ENCODE assay signal across 20 mouse cellular contexts in genomic region chr2:11265455-11265854, GRCm38 (mm10).
DNase-seq lines count a peak whose midpoint lies in the region; ATAC-seq and TF ChIP-seq lines count a peak whose summit lies in the region.
"Had no signal": no experiment of that assay in that cellular context is flagged by ENCODE, and none has a peak within 500 bp of the region (broad histone marks: within the 10 kb centered on the region; RNA-seq: fewer than 3 reads in every experiment).

No protein-coding gene starts in this region.

- H3K4me2 ChIP-seq in forebrain, postnatal 0 days (ENCODE audit: low read depth) = no peak overlapping the region
- H3K4me2 ChIP-seq in forebrain, embryonic 15.5 days (replicated peaks) = no peak overlapping the region
- H3K4me2 ChIP-seq in embryonic facial prominence, embryonic 14.5 days (ENCODE audit: low read depth, low read length) = no peak overlapping the region
- H3K4me2 ChIP-seq: heart, embryonic 12.5 days; hindbrain, embryonic 14.5 days had no signal

- WGBS in forebrain, postnatal 0 days = 72% methylated on average over 9 of the region's 9 CpGs
- 77% methylated on average over 9 of the region's 9 CpGs for WGBS in forebrain, embryonic 15.5 days
- 62% methylated on average over 9 of the region's 9 CpGs for WGBS in embryonic facial prominence, embryonic 14.5 days
- 88% methylated on average over 9 of the region's 9 CpGs for WGBS in forebrain, embryonic 10.5 days

- no peaks in the 10 kb centered on the region for H3K9me3 ChIP-seq in forebrain, postnatal 0 days (ENCODE audit: low read length)
- H3K9me3 ChIP-seq in forebrain, embryonic 15.5 days = no peaks in the 10 kb centered on the region
- H3K9me3 ChIP-seq in embryonic facial prominence, embryonic 14.5 days (ENCODE audit: control insufficient read depth, low read length) = no peaks in the 10 kb centered on the region
- no peaks in the 10 kb centered on the region for H3K9me3 ChIP-seq in forebrain, embryonic 10.5 days
- H3K9me3 ChIP-seq: limb, embryonic 10.5 days had no signal

- H3K9ac ChIP-seq in forebrain, postnatal 0 days = no peak overlapping the region
- no peak overlapping the region for H3K9ac ChIP-seq in forebrain, embryonic 15.5 days (replicated peaks)
- no peak overlapping the region for H3K9ac ChIP-seq in embryonic facial prominence, embryonic 14.5 days (ENCODE audit: low read depth, low read length)
- H3K9ac ChIP-seq: heart, embryonic 12.5 days; hindbrain, embryonic 14.5 days; liver, postnatal 0 days had no signal

- no peak overlapping the region for H3K4me3 ChIP-seq in forebrain, postnatal 0 days (ENCODE audit: low read depth, low read length)
- no peak overlapping the region for H3K4me3 ChIP-seq in forebrain, embryonic 15.5 days
- no peak overlapping the region for H3K4me3 ChIP-seq in layer of hippocampus, adult 2 months
- H3K4me3 ChIP-seq in embryonic facial prominence, embryonic 14.5 days (ENCODE audit: low read depth, low read length) = no peak overlapping the region
- H3K4me3 ChIP-seq in forebrain, embryonic 10.5 days = no peak overlapping the region
- H3K4me3 ChIP-seq: erythroblast, embryonic 14.5 days; heart, embryonic 12.5 days; limb, embryonic 10.5 days had no signal

- no peak overlapping the region for H3K27ac ChIP-seq in forebrain, postnatal 0 days (ENCODE audit: low read depth, low read length)
- H3K27ac ChIP-seq in forebrain, embryonic 15.5 days (replicated peaks) = no peak overlapping the region
- H3K27ac ChIP-seq in layer of hippocampus, adult 2 months = no peak overlapping the region
- H3K27ac ChIP-seq in embryonic facial prominence, embryonic 14.5 days (replicated peaks; ENCODE audit: low read depth, low read length) = no peak overlapping the region
- H3K27ac ChIP-seq in forebrain, embryonic 10.5 days = no peak overlapping the region
- H3K27ac ChIP-seq: hindbrain, embryonic 14.5 days; limb, embryonic 10.5 days had no signal

- no peak for ATAC-seq in forebrain, postnatal 0 days
- ATAC-seq in forebrain, embryonic 15.5 days (replicated peaks) = no peak
- no peak for ATAC-seq in embryonic facial prominence, embryonic 14.5 days (ENCODE audit: low read depth)
- ATAC-seq: forebrain, embryonic 14.5 days; intestine, embryonic 16.5 days; liver, postnatal 0 days had no signal

- TF ChIP-seq CTCF in forebrain, postnatal 0 days (IDR thresholded peaks at IDR 0.05; ENCODE audit: low read depth) = peak; percentile 44
- TF ChIP-seq CTCF in layer of hippocampus, adult 2 months (conservative IDR thresholded peaks at IDR 0.05) = peak; percentile 46

- no peaks in the 10 kb centered on the region for H3K36me3 ChIP-seq in forebrain, postnatal 0 days (ENCODE audit: insufficient read depth)
- no peaks in the 10 kb centered on the region for H3K36me3 ChIP-seq in forebrain, embryonic 15.5 days
- no peaks in the 10 kb centered on the region for H3K36me3 ChIP-seq in embryonic facial prominence, embryonic 14.5 days (ENCODE audit: control insufficient read depth, insufficient read depth, low read length)
- H3K36me3 ChIP-seq in forebrain, embryonic 10.5 days (replicated peaks) = no peaks in the 10 kb centered on the region
- H3K36me3 ChIP-seq: heart, embryonic 12.5 days; limb, embryonic 10.5 days had no signal

- no peaks in the 10 kb centered on the region for H3K27me3 ChIP-seq in forebrain, postnatal 0 days (ENCODE audit: insufficient read depth, low read length)
- H3K27me3 ChIP-seq in forebrain, embryonic 15.5 days = no peaks in the 10 kb centered on the region
- H3K27me3 ChIP-seq in embryonic facial prominence, embryonic 14.5 days (replicated peaks; ENCODE audit: control insufficient read depth, insufficient read depth, low read length) = no peaks in the 10 kb centered on the region
- H3K27me3 ChIP-seq in forebrain, embryonic 10.5 days (ENCODE audit: poor library complexity, severe bottlenecking) = no peaks in the 10 kb centered on the region
- H3K27me3 ChIP-seq: heart, embryonic 12.5 days had no signal

- H3K4me1 ChIP-seq in forebrain, postnatal 0 days (ENCODE audit: insufficient read depth) = no peaks in the 10 kb centered on the region
- no peaks in the 10 kb centered on the region for H3K4me1 ChIP-seq in forebrain, embryonic 15.5 days
- no peaks in the 10 kb centered on the region for H3K4me1 ChIP-seq in embryonic facial prominence, embryonic 14.5 days (ENCODE audit: control insufficient read depth, insufficient read depth, low read length)
- no peaks in the 10 kb centered on the region for H3K4me1 ChIP-seq in forebrain, embryonic 10.5 days
- H3K4me1 ChIP-seq: heart, embryonic 12.5 days; limb, embryonic 10.5 days had no signal

- DNase-seq in forebrain, postnatal 0 days = no peak
- DNase-seq in layer of hippocampus, adult 2 months (ENCODE audit: low spot score in 2 of 2) = no peak
- no peak for DNase-seq in layer of hippocampus, postnatal 14 days (ENCODE audit: low spot score in 2 of 2)
- peak; percentile 7 for DNase-seq in embryonic facial prominence, embryonic 14.5 days (ENCODE audit: low spot score)
- peak; percentile 33 for DNase-seq in kidney, postnatal 14 days
- no peak for DNase-seq in B cell, adult 2 months
- no peak for DNase-seq in forebrain, embryonic 10.5 days (ENCODE audit: extremely low spot score, low spot score)
- DNase-seq: cerebellum, adult 9-10 months; layer of hippocampus, adult 9-11 months; liver, postnatal 0 days; lung, postnatal 4 days; right cerebral cortex, adult 18-20 months; thymus, postnatal 25 days had no signal

Comparison
In these comparisons a context has a peak if more than half of its experiments do, and no peak if none do; other contexts are left out.
1. DNase-seq: peak in embryonic facial prominence, embryonic 14.5 days (single experiment) and kidney, postnatal 14 days (single experiment); none in forebrain, postnatal 0 days (single experiment), layer of hippocampus, adult 2 months (0 of 2), layer of hippocampus, postnatal 14 days (0 of 2), B cell, adult 2 months (0 of 2) and forebrain, embryonic 10.5 days (single experiment).